Mouse (Mus musculus): ENCODE measurements around the gene Gm17657. TPM values are rescaled to one million over a fixed set of nuclear protein-coding genes. Genes with fewer than 3 reads are reported as not detected.

The Gm17657 gene
- total and polyA plus RNA-seq, 3 experiments, result 0.20 to 0.21 TPM; not detected in 1

GRCm38 (mm10) chr17:29496211-29497070 lies 53.0 kb downstream of the Gm17657 start:
- H3K4me1 ChIP-seq (ENCODE audit: control insufficient read depth in 1 of 2, insufficient read depth in 2 of 2), result peaks cover 19 to 39% of the 10 kb centered on the region in 2 experiments
- H3K9ac ChIP-seq (ENCODE audit: insufficient read depth, low read depth), result no peak overlapping the region

GRCm38 (mm10) chr17:29494732-29495076 lies 54.7 kb downstream of the Gm17657 start:
- H3K9ac ChIP-seq (ENCODE audit: insufficient read depth, low read depth), result peak overlapping the region; percentile 79
- dilution Hi-C loops (cut with MboI; ENCODE audit: extremely low pct_ligation_motif_present, extremely low pct_unique_long_range_greater_than_20kb, low sequenced_read_pairs) (no loop called here), in situ Hi-C loops (cut with MboI; ENCODE audit: low pct_ligation_motif_present, low pct_unique_long_range_greater_than_20kb, low sequenced_read_pairs) (loop anchor here (5.0 kb wide), 1 partner anchor 97 kb away; no protein-coding TSS in a partner anchor)
- H3K27ac ChIP-seq (ENCODE audit: insufficient read depth, low read depth), result peak overlapping the region; percentile 99
- peak overlapping the region; percentile 56 to 93 (median 71) for H3K4me3 ChIP-seq (replicated peaks in 1 of 3; ENCODE audit: low read depth in 2 of 3, low read length in 2 of 3, poor library complexity in 1 of 3)
- H3K4me1 ChIP-seq (ENCODE audit: control insufficient read depth in 1 of 2, insufficient read depth in 2 of 2), result peaks cover 16 to 33% of the 10 kb centered on the region in 2 experiments
- peaks cover 17 to 47% of the 10 kb centered on the region in 2 experiments for H3K36me3 ChIP-seq (replicated peaks in 1 of 2; ENCODE audit: control insufficient read depth in 1 of 2, insufficient read depth in 1 of 2, low read length in 1 of 2)
- no peaks in the 10 kb centered on the region for H3K9me3 ChIP-seq (replicated peaks; ENCODE audit: low read length)
- DNase-seq (ENCODE audit: extremely low read depth), result no peak
- TF ChIP-seq POLR2A (IDR thresholded peaks at IDR 0.05; ENCODE audit: low read depth, low read length) (peak; percentile 17; the same call in 1 of the 2 replicates), CTCF (conservative IDR thresholded peaks at IDR 0.05 in 1 of 2, IDR thresholded peaks at IDR 0.05 in 1 of 2; ENCODE audit: low read depth in 2 of 2, low read length in 2 of 2) (no peak), TCF12 (IDR thresholded peaks at IDR 0.05; ENCODE audit: low read depth, low read length) (no peak), ELF1 (IDR thresholded peaks at IDR 0.05; ENCODE audit: low read depth, low read length) (peak; percentile 20; the same call in 1 of the 2 replicates)
- H3K4me2 ChIP-seq (ENCODE audit: insufficient read depth, low read depth, poor library complexity, severe bottlenecking), result peak overlapping the region; percentile 68
- H3K27me3 ChIP-seq (replicated peaks), result no peaks in the 10 kb centered on the region
- H3K79me2 ChIP-seq (replicated peaks; ENCODE audit: control insufficient read depth, extremely low read depth, insufficient read depth, poor library complexity, severe bottlenecking), result peaks cover 45% of the 10 kb centered on the region

More at GRCm38 (mm10) chr17:29496211-29497070, 53.0 kb downstream of the Gm17657 start:
- Histone ChIP-seq H3K27me3 (replicated peaks) (no peaks in the 10 kb centered on the region), H3K36me3 (replicated peaks in 1 of 2; ENCODE audit: control insufficient read depth in 1 of 2, insufficient read depth in 1 of 2, low read length in 1 of 2) (peaks cover 17 to 41% of the 10 kb centered on the region in 2 experiments), H3K27ac (ENCODE audit: insufficient read depth, low read depth) (peak overlapping the region; percentile 69), H3K79me2 (replicated peaks; ENCODE audit: control insufficient read depth, extremely low read depth, insufficient read depth, poor library complexity, severe bottlenecking) (peaks cover 37% of the 10 kb centered on the region), H3K4me3 (replicated peaks in 1 of 3; ENCODE audit: low read depth in 2 of 3, low read length in 2 of 3, poor library complexity in 1 of 3) (peak overlapping the region in 1 of 3 experiments; percentile 6), H3K9me3 (replicated peaks; ENCODE audit: low read length) (no peaks in the 10 kb centered on the region), H3K4me2 (ENCODE audit: insufficient read depth, low read depth, poor library complexity, severe bottlenecking) (peak overlapping the region; percentile 27; the same call in 1 of the 2 replicates)
- no peak for DNase-seq (ENCODE audit: extremely low read depth)
- dilution Hi-C loops (cut with MboI; ENCODE audit: extremely low pct_ligation_motif_present, extremely low pct_unique_long_range_greater_than_20kb, low sequenced_read_pairs) (no loop called here), in situ Hi-C loops (cut with MboI; ENCODE audit: low pct_ligation_motif_present, low pct_unique_long_range_greater_than_20kb, low sequenced_read_pairs) (no loop called here)
- TF ChIP-seq POLR2AphosphoS2 (IDR thresholded peaks at IDR 0.05; ENCODE audit: low read depth, low read length) (peak; percentile 99), ETS1 (conservative IDR thresholded peaks at IDR 0.05; ENCODE audit: low read depth, low read length) (peak; percentile 19; the same call in 1 of the 2 replicates), RCOR1 (conservative IDR thresholded peaks at IDR 0.05; ENCODE audit: low read depth, low read length) (peak; percentile 72; the same call in 1 of the 2 replicates), EP300 (IDR thresholded peaks at IDR 0.05; ENCODE audit: low read length) (no peak), TBP (conservative IDR thresholded peaks at IDR 0.05; ENCODE audit: low read depth, low read length) (peak; percentile 52; the same call in 1 of the 2 replicates), NELFE (IDR thresholded peaks at IDR 0.05; ENCODE audit: low read depth, low read length) (no peak), ELF1 (IDR thresholded peaks at IDR 0.05; ENCODE audit: low read depth, low read length) (0 out of 2 replicates have a peak, but pooled peaks have one; percentile 20), SMC3 (IDR thresholded peaks at IDR 0.05; ENCODE audit: low read depth, low read length) (0 out of 2 replicates have a peak, but pooled peaks have one; percentile 12), MAFK (IDR thresholded peaks at IDR 0.05; ENCODE audit: insufficient replicate concordance, low read length) (peak; percentile 30; the same call in 1 of the 2 replicates), SIN3A (IDR thresholded peaks at IDR 0.05; ENCODE audit: low read length) (no peak), ZMIZ1 (IDR thresholded peaks at IDR 0.05; ENCODE audit: low read depth, low read length) (peak; percentile 86; the same call in 1 of the 2 replicates), NRF1 (IDR thresholded peaks at IDR 0.05; ENCODE audit: low read depth, low read length) (no peak), ZNF384 (IDR thresholded peaks at IDR 0.05; ENCODE audit: low read depth, low read length) (no peak), ZC3H11A (IDR thresholded peaks at IDR 0.05; ENCODE audit: low read depth, low read length) (no peak), USF1 (IDR thresholded peaks at IDR 0.05; ENCODE audit: low read depth, low read length) (no peak), USF2 (conservative IDR thresholded peaks at IDR 0.05; ENCODE audit: low read depth, low read length) (no peak), IRF4 (IDR thresholded peaks at IDR 0.05; ENCODE audit: low read depth, low read length) (peak; percentile 42), MEF2A (IDR thresholded peaks at IDR 0.05; ENCODE audit: borderline replicate concordance, low read depth, low read length) (no peak), MAZ (IDR thresholded peaks at IDR 0.05; ENCODE audit: low read depth, low read length) (no peak), GABPA (IDR thresholded peaks at IDR 0.05; ENCODE audit: insufficient replicate concordance, low read depth, low read length) (no peak), POLR2A (IDR thresholded peaks at IDR 0.05; ENCODE audit: low read depth, low read length) (peak; percentile 67)

All from CH12.LX (cell line).